Mouse (Mus musculus): ENCODE measurements around the gene Pde5a.

Gene Pde5a

GRCm38 (mm10) chr3:122763768-122764167 is 35.0 kb downstream of the Pde5a start:
- DNase-seq (ENCODE audit: low spot score) = no peak

DNA sequence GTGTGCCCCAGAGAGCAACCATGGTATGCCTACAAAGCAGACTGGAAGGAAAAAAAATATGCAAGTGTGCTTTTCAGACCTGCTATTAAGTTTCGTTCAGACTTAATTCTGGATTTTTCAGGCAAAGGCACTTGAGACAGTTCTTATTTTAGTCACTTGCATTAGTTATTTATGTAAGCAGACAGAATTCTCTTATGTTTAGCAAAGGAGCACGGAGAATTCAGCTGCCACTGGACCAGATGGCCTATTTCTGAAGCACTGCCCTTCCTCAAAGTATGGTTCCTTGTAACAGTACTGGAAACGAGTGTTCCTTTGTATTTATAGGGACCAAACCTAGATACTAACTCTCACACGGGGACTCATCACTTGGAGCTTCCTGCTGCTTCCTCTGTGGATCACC is 38.2 kb downstream of the Pde5a start:
- DNase-seq (ENCODE audit: low spot score) = no peak

GRCm38 (mm10) chr3:122767841-122768240 is 39.1 kb downstream of the Pde5a start:
- no peak for DNase-seq (ENCODE audit: low spot score)

GRCm38 (mm10) chr3:122781417-122781816 is 52.7 kb downstream of the Pde5a start:
- no peak for DNase-seq (ENCODE audit: low spot score)

GRCm38 (mm10) chr3:122784245-122784644 is 55.5 kb downstream of the Pde5a start:
- no peak for DNase-seq (ENCODE audit: low spot score)

DNA sequence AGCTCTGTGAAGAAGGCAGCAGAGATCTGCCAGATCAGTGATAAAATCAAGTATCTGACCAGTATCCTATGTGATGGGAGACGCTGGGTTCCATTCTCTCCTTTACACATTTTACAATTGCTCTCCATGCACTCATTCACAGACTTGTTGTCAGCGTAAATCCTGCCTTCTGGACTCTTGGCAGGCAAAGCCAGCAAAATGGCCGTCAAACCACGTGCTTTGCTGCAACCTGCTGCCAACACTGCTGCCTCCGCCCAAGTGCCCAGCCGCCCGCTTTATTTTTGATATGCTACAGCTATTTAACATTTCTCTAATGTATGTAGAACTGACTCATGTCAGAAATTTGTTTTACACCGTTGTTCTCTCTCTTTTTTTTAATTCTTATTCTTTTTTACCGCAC is 59.6 kb downstream of the Pde5a start:
- DNase-seq (ENCODE audit: low spot score) = no peak

DNA sequence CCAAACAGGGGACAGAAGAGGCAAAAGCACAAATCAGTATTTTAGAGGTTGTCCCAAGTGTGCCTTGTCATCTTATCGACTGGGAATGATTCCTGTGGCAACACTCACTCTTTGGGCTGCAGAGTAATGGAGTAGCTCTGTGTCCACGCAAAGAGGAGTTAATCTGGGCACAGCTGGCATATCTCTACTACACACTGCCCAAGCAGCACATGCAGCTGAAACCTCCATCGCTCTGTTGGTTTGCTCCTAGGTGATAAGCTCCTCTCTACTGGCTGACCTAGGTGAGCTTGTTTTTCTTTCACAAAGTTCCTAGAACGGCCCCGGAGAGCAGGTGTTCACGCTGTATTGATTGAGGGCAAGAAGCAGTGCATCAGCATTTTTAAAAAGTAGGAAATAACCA is 60.8 kb downstream of the Pde5a start:
- DNase-seq (ENCODE audit: low spot score) = no peak

- no peak for DNase-seq (ENCODE audit: low spot score)
Measured at GRCm38 (mm10) chr3:122800050-122800449, 71.3 kb downstream of the Pde5a start.

GRCm38 (mm10) chr3:122800553-122801435 is 72.0 kb downstream of the Pde5a start:
- DNase-seq (ENCODE audit: low spot score) = no peak

DNA sequence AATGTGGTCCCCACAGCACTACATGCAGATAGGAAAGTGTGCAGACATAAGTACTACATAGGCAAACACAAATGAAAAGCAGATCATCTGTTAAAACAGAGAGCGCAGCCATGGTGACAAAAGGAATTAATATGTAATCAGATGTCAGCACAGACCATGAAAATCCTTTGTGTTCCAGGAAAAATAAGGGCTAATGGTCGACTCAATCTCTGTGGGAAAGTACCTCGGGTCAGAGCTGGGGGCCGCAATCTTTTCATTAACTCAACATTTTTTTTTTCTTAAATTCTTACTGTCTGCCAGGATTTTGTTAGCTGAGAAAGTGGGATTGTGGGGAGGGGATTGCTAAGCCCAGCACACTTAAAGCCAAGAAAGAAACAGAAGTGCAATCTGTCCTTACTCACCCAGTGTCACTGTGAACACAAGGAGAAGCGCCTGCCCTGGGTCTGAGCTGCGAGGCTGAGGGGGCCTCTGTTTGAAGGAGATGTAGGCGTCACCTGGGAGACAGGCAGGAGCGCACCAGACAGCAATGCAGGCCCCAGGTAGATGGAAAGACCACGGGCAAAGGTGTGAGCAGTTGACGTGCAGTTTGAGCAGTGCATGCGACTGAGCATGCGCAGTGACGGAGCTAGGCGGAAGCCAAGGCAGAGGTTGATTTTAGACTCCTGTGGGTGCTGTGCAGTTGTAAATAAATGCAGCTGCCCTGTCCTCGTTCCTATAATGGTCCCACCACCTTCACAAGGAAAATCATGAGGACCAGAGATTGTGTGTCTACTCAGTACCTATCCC is 72.9 kb downstream of the Pde5a start:
- no peak for DNase-seq (ENCODE audit: low spot score)

GRCm38 (mm10) chr3:122807313-122807712 is 78.6 kb downstream of the Pde5a start:
- no peak for DNase-seq (ENCODE audit: low spot score)

DNA sequence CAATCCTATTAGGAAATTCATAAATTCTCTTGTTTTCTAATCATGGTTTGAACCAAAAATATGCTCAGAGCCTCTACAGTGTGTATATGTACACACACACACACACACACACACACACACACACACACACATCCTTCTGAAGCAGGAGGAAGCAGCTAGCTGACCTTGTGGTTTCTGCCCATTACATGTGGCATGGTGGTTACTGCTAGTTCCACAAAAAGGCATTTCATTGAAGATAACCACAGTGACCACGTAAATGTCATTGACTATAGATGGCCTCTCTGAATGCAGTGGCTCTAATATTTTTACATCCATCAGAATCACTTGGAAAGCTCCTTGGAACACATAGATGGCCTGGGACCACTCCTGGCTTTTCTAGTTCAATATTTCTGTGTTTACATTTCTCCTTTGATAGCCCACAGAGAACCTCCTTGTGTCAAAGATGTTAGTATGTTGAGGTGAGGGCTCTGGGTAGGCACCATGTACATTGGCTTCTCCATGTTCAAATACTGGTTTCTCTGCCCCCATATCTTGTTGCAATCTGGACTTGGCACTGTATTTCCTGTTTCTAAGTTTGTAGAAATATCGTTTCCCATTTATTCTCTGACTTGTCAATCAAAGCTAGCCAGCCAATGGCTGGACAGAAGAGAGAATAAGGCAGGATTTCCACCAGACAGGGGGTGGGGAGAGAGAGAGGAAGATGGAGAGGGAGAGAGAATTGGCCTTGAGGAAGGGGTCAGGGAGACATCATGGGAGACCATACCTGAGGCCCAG is 81.5 kb downstream of the Pde5a start:
- DNase-seq (ENCODE audit: low spot score) = no peak

DNA sequence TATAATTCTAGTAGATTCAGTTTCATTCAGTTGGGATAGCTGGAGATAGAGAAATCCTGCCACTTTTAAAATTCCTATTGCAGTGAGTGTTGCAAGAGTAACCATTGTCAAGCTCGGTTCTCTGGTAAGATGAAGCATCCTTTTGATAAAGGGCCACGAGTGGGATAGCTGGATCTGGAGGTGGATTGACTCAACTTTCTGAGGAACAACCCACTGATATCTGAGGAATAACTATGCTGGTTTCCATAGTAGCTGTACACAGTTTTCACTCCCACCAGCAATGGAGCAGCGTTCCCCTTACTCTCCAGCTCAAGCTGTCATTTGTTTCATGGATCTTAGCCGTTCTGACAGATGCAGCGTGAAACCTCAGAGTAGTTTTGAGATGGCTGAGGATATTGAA is 82.2 kb downstream of the Pde5a start:
- DNase-seq (ENCODE audit: low spot score) = no peak

- DNase-seq (ENCODE audit: low spot score) = no peak
Measured at GRCm38 (mm10) chr3:122814531-122814930, 85.8 kb downstream of the Pde5a start.

GRCm38 (mm10) chr3:122818282-122818681 is 89.5 kb downstream of the Pde5a start:
- no peak for DNase-seq (ENCODE audit: low spot score)

- no peak for DNase-seq (ENCODE audit: low spot score)
Measured at GRCm38 (mm10) chr3:122820700-122821099, 92.0 kb downstream of the Pde5a start.

- no peak for DNase-seq (ENCODE audit: low spot score)
Measured at GRCm38 (mm10) chr3:122828270-122829058, 99.7 kb downstream of the Pde5a start.

- no peak for DNase-seq (ENCODE audit: low spot score)
Measured at GRCm38 (mm10) chr3:122834519-122834918, 105.8 kb downstream of the Pde5a start.

DNA sequence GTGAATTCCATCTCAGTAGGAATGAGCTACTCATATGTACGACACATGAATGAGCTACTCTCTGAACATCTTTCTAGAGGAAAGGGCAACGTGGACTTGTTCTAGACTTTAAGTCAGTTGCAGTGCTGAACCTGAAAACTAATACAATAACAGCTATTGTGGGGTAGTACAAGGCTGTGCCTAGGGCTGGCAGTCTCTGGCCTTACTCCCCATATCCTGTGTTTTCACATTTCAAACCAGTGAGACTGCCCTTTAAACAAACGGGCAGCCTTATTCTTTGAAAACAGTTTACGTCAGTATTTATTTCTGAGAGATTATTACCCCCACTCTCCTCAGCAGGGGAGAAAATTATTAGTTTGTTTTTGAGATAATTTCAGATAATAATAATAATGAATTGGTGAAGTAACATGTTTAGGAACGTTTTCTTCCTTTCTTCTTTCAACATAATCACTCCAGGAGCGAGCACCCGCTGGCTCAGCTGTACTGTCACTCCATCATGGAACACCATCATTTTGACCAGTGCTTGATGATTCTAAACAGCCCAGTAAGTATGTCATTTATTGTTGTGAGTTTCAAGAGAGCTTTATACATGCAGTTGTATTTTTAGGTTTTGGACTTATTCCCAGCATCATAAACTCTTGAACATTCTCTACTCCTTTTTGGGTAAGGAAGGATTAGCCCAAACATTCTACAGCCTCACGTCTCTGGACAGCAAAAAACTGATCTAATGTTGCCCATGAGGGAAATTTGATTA is 106.5 kb downstream of the Pde5a start:
- no peak for DNase-seq (ENCODE audit: low spot score)

DNA sequence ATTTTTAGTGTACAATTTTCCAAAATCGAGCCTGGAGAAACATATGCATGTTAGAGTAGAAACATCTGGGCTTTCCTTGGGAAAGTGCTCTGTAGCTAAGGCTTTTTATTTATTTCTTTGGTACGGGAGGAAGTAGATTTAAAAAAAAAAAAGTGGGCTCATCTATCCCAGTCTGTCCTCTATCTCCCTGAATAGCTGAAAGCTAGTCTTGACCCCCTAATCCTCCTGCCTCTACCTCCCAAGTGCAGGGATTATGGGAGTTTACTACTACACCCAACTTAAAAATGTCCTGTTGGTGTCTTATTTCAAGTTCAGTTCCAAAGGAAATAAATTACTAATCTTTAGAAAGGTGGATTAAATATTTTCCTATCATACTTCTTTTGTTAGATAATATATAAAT is 108.9 kb downstream of the Pde5a start:
- DNase-seq (ENCODE audit: low spot score) = no peak
